Mouse (Mus musculus) midbrain, embryonic 12.5 days (tissue): ENCODE data around the gene Mex3a. TPM values are rescaled to one million over a fixed set of nuclear protein-coding genes. Genes with fewer than 3 reads are reported as not detected.

Source experiments
- ATAC-seq: fragments of 200-750 bp; cut with Nextera tagmentation; 2 replicates; pipeline ENCODE4 v1.8.0; 2017; ENCODE audit warnings: low read depth, moderate TSS enrichment, moderate library complexity; ENCODE audit not compliant: low FRiP score
- H3K27ac ChIP-seq: fragments of 300-500 bp; sonication (generic); replicated peaks from 2 replicates; pipeline ENCODE4 v1.5.1; 2016; ENCODE audit warnings: mild to moderate bottlenecking
- H3K27me3 ChIP-seq: fragments of 300-500 bp; sonication (generic); 2 replicates; pipeline ENCODE4 v1.6.1; 2016; ENCODE audit warnings: mild to moderate bottlenecking
- H3K36me3 ChIP-seq: fragments of 300-500 bp; sonication (generic); 2 replicates; pipeline ENCODE4 v1.6.1; 2016
- H3K4me1 ChIP-seq: fragments of 300-500 bp; sonication (generic); 2 replicates; pipeline ENCODE4 v1.6.1; 2016
- H3K4me2 ChIP-seq: fragments of 300-500 bp; sonication (generic); replicated peaks from 2 replicates; pipeline ENCODE4 v1.6.1; 2016; ENCODE audit warnings: mild to moderate bottlenecking, moderate library complexity
- H3K4me3 ChIP-seq: fragments of 300-500 bp; sonication (generic); 2 replicates; pipeline ENCODE4 v1.5.1; 2016; ENCODE audit warnings: mild to moderate bottlenecking
- H3K9ac ChIP-seq: fragments of 300-500 bp; sonication (generic); replicated peaks from 2 replicates; pipeline ENCODE4 v1.6.1; 2016; ENCODE audit warnings: mild to moderate bottlenecking, moderate library complexity
- H3K9me3 ChIP-seq: fragments of 300-500 bp; sonication (generic); 2 replicates; pipeline ENCODE4 v1.6.1; 2016; ENCODE audit warnings: mild to moderate bottlenecking
- WGBS: fragments of 180-500 bp; shearing (Covaris S2); methylation state at CpG from one replicate; pipeline ENCODE4 v1.1.7; 2016; 5-methylcytosine and 5-hydroxymethylcytosine counted together
- polyA plus RNA-seq: library from polyadenylated mRNA; unstranded; fragments of >200 nt; fragmentation: Nextera tagmentation; extraction: Ambion mirVana; gene quantifications from 2 replicates; pipeline ENCODE4 v1.2.1, GENCODE M21; 2016

Gene Mex3a
- polyA plus RNA-seq, 1 experiment from 2014 or later, result 47.8 TPM

GRCm38 (mm10) chr3:88541622-88542401 is 9.6 kb downstream of the Mex3a start:
- peaks cover 42% of the 10 kb centered on the region for H3K4me1 ChIP-seq
- peaks cover 31% of the 10 kb centered on the region for H3K36me3 ChIP-seq

GRCm38 (mm10) chr3:88542486-88542885 is 10.3 kb downstream of the Mex3a start:
- no peak overlapping the region for H3K27ac ChIP-seq
- no peaks in the 10 kb centered on the region for H3K9me3 ChIP-seq
- H3K36me3 ChIP-seq, result peaks cover 25% of the 10 kb centered on the region
- H3K9ac ChIP-seq, result no peak overlapping the region
- H3K4me1 ChIP-seq, result peaks cover 35% of the 10 kb centered on the region
- no peak for ATAC-seq
- H3K4me3 ChIP-seq, result no peak overlapping the region
- H3K27me3 ChIP-seq, result no peaks in the 10 kb centered on the region
- no peak overlapping the region for H3K4me2 ChIP-seq
- WGBS, result 82% methylated on average over 4 of the region's 4 CpGs

More at GRCm38 (mm10) chr3:88541622-88542401, 9.6 kb downstream of the Mex3a start:
- Histone ChIP-seq H3K27me3 (no peaks in the 10 kb centered on the region), H3K4me3 (no peak overlapping the region), H3K27ac (peak overlapping the region; percentile 54), H3K9me3 (no peaks in the 10 kb centered on the region), H3K9ac (no peak overlapping the region), H3K4me2 (no peak overlapping the region)
- WGBS, result 71% methylated on average over 7 of the region's 7 CpGs
- ATAC-seq, result no peak

GRCm38 (mm10) chr3:88543174-88543573 is 11.0 kb downstream of the Mex3a start:
- H3K4me1 ChIP-seq, result peaks cover 28% of the 10 kb centered on the region
- ATAC-seq, result no peak
- WGBS, result 84% methylated on average over 8 of the region's 8 CpGs
- no peak overlapping the region for H3K9ac ChIP-seq
- H3K27me3 ChIP-seq, result no peaks in the 10 kb centered on the region
- H3K27ac ChIP-seq, result no peak overlapping the region
- H3K4me3 ChIP-seq, result no peak overlapping the region
- peaks cover 18% of the 10 kb centered on the region for H3K36me3 ChIP-seq
- no peak overlapping the region for H3K4me2 ChIP-seq
- H3K9me3 ChIP-seq, result no peaks in the 10 kb centered on the region

- ATAC-seq, result no peak
- H3K27ac ChIP-seq, result no peak overlapping the region
- H3K4me1 ChIP-seq, result peaks cover 22% of the 10 kb centered on the region
Observed at GRCm38 (mm10) chr3:88543651-88544410, 11.6 kb downstream of the Mex3a start.

GRCm38 (mm10) chr3:88544514-88544913 is 12.3 kb downstream of the Mex3a start:
- Histone ChIP-seq H3K4me1 (peaks cover 17% of the 10 kb centered on the region), H3K27ac (0 out of 2 replicates have a peak overlapping the region, but pooled peaks have one; percentile 7), H3K4me3 (no peak overlapping the region), H3K9ac (no peak overlapping the region), H3K9me3 (no peaks in the 10 kb centered on the region), H3K36me3 (peaks cover 11% of the 10 kb centered on the region), H3K27me3 (no peaks in the 10 kb centered on the region), H3K4me2 (no peak overlapping the region)
- ATAC-seq, result no peak
- WGBS, result 40% methylated on average over 5 of the region's 5 CpGs

More at GRCm38 (mm10) chr3:88543651-88544410, 11.6 kb downstream of the Mex3a start:
- H3K4me2 ChIP-seq, result no peak overlapping the region
- 75% methylated on average over 5 of the region's 5 CpGs for WGBS
- no peaks in the 10 kb centered on the region for H3K9me3 ChIP-seq
- H3K27me3 ChIP-seq, result no peaks in the 10 kb centered on the region
- H3K36me3 ChIP-seq, result peaks cover 11% of the 10 kb centered on the region
- no peak overlapping the region for H3K9ac ChIP-seq
- H3K4me3 ChIP-seq, result no peak overlapping the region

GRCm38 (mm10) chr3:88544955-88545591 is 12.9 kb downstream of the Mex3a start:
- peaks cover 13% of the 10 kb centered on the region for H3K4me1 ChIP-seq
- H3K27ac ChIP-seq, result 0 out of 2 replicates have a peak overlapping the region, but pooled peaks have one; percentile 7
- H3K27me3 ChIP-seq, result no peaks in the 10 kb centered on the region
- H3K4me2 ChIP-seq, result no peak overlapping the region
- 0 out of 2 replicates have a peak overlapping the region, but pooled peaks have one; percentile 4 for H3K9ac ChIP-seq
- peaks cover 9% of the 10 kb centered on the region for H3K36me3 ChIP-seq
- no peak overlapping the region for H3K4me3 ChIP-seq
- no peak for ATAC-seq
- H3K9me3 ChIP-seq, result no peaks in the 10 kb centered on the region
- 65% methylated on average over 20 of the region's 20 CpGs for WGBS

- no peaks in the 10 kb centered on the region for H3K9me3 ChIP-seq
- no peak overlapping the region for H3K9ac ChIP-seq
- no peaks in the 10 kb centered on the region for H3K36me3 ChIP-seq
- 81% methylated on average over 6 of the region's 6 CpGs for WGBS
- H3K4me2 ChIP-seq, result no peak overlapping the region
- H3K4me1 ChIP-seq, result peaks cover 6% of the 10 kb centered on the region
- ATAC-seq, result no peak
- H3K27ac ChIP-seq, result no peak overlapping the region
- H3K4me3 ChIP-seq, result no peak overlapping the region
- H3K27me3 ChIP-seq, result no peaks in the 10 kb centered on the region
Observed at GRCm38 (mm10) chr3:88546674-88547418, 14.7 kb downstream of the Mex3a start.

- WGBS, result 47% methylated on average over 18 of the region's 18 CpGs
- ATAC-seq, result no peak
- Histone ChIP-seq H3K4me2 (no peak within 1 kb of the TSS), H3K27ac (no peak within 1 kb of the TSS), H3K4me1 (peaks cover 12% of the 10 kb centered on the region), H3K9ac (no peak within 1 kb of the TSS), H3K27me3 (no peaks in the 10 kb centered on the region), H3K36me3 (no peaks in the 10 kb centered on the region), H3K4me3 (no peak within 1 kb of the TSS), H3K9me3 (no peaks in the 10 kb centered on the region)
Observed at GRCm38 (mm10) chr3:88548180-88548917, 16.2 kb downstream of the Mex3a start, which contains the start of gene Rab25. Gene Rab25, minus strand, starts transcription at chr3:88548300.

GRCm38 (mm10) chr3:88551586-88551985 is 19.4 kb downstream of the Mex3a start:
- peak overlapping the region; percentile 91; the same call in 1 of the 2 replicates for H3K9ac ChIP-seq
- no peaks in the 10 kb centered on the region for H3K9me3 ChIP-seq
- H3K4me1 ChIP-seq, result peaks cover 27% of the 10 kb centered on the region
- H3K36me3 ChIP-seq, result peaks cover 12% of the 10 kb centered on the region
- no peaks in the 10 kb centered on the region for H3K27me3 ChIP-seq
- peak overlapping the region; percentile 72 for H3K4me2 ChIP-seq
- 81% methylated on average over 4 of the region's 4 CpGs for WGBS
- ATAC-seq, result no peak
- no peak overlapping the region for H3K27ac ChIP-seq
- peak overlapping the region; percentile 83 for H3K4me3 ChIP-seq

- 27% methylated on average over 16 of the region's 16 CpGs for WGBS
- peak overlapping the region; percentile 72 for H3K4me2 ChIP-seq
- ATAC-seq, result no peak
- H3K9ac ChIP-seq, result peak overlapping the region; percentile 91
- peaks cover 18% of the 10 kb centered on the region for H3K36me3 ChIP-seq
- H3K27me3 ChIP-seq, result no peaks in the 10 kb centered on the region
- H3K4me3 ChIP-seq, result peak overlapping the region; percentile 83
- H3K27ac ChIP-seq, result peak overlapping the region; percentile 96
- H3K4me1 ChIP-seq, result peaks cover 27% of the 10 kb centered on the region
- H3K9me3 ChIP-seq, result no peaks in the 10 kb centered on the region
Observed at GRCm38 (mm10) chr3:88552082-88552645, 20.0 kb downstream of the Mex3a start.
